Mouse (Mus musculus) layer of hippocampus, adult 9-11 months (tissue): ENCODE measurements at regions not wholly inside any gene's neighbourhood (a gene's known extent, or its start where the extent isn't known, plus 50 kb on each side); places are given as distances from the start of the nearest gene placed in this dataset.
A peak's percentile ranks its signal among the peaks of the same experiment; 100 is the strongest.

Source experiments
- DNase-seq: peaks from one replicate; pipeline ENCODE4 v3.0.0; 2022

- DNase-seq = no peak
Observed at GRCm38 (mm10) chr8:100796628-100797027, 1380.4 kb upstream of the Cdh8 start.

- DNase-seq = peak; percentile 29
Observed at GRCm38 (mm10) chr8:100793951-100794350, 1377.7 kb upstream of the Cdh8 start.

GRCm38 (mm10) chr8:100790592-100791141, 1374.4 kb upstream of the Cdh8 start:
- no peak for DNase-seq

- DNase-seq = no peak
Observed at GRCm38 (mm10) chr8:100788132-100788531, 1371.9 kb upstream of the Cdh8 start.

- DNase-seq = peak; percentile 31
Observed at GRCm38 (mm10) chr8:100772742-100773370, 1356.6 kb upstream of the Cdh8 start.

- no peak for DNase-seq
Observed at GRCm38 (mm10) chr8:100769617-100770016, 1353.3 kb upstream of the Cdh8 start.

GRCm38 (mm10) chr8:100733927-100734326, 1317.7 kb upstream of the Cdh8 start:
- DNase-seq = no peak

GRCm38 (mm10) chr8:100702365-100702764, 1286.1 kb upstream of the Cdh8 start:
- no peak for DNase-seq

- DNase-seq = no peak
Observed at GRCm38 (mm10) chr8:100695043-100695442, 1278.8 kb upstream of the Cdh8 start.

GRCm38 (mm10) chr8:100678580-100678979, 1262.3 kb upstream of the Cdh8 start:
- no peak for DNase-seq
